Mouse (Mus musculus): Measurements from ENCODE around the gene Zfp57.

GRCm38 (mm10) chr17:36981221-36981813 is 19.6 kb upstream of the Zfp57 start, which contains the start of gene 2410137M14Rik:
- no peak for TF ChIP-seq CTCF (IDR thresholded peaks at IDR 0.05; ENCODE audit: control insufficient read depth, insufficient read depth, insufficient read length)
- TF ChIP-seq MAX (IDR thresholded peaks at IDR 0.05): no peak
- no peak for TF ChIP-seq USF1 (IDR thresholded peaks at IDR 0.05; ENCODE audit: low read depth)
- no peak for TF ChIP-seq MYOG (IDR thresholded peaks at IDR 0.05; ENCODE audit: control insufficient read depth, extremely low read depth, insufficient read length)
- TF ChIP-seq FOSL1 (IDR thresholded peaks at IDR 0.05; ENCODE audit: insufficient read depth, low read length, poor library complexity, severe bottlenecking): no peak

All from C2C12 (cell line).